Comparison of ENCODE assay signal across 26 mouse cellular contexts in genomic region chr14:73104913-73105312, GRCm38 (mm10). TPM values are rescaled to one million over a fixed set of nuclear protein-coding genes. Genes with fewer than 3 reads are reported as not detected.
DNase-seq lines count a peak whose midpoint lies in the region; ATAC-seq and TF ChIP-seq lines count a peak whose summit lies in the region.
"Had no signal": no experiment of that assay in that cellular context is flagged by ENCODE, and none has a peak within 500 bp of the region (broad histone marks: within the 10 kb centered on the region; RNA-seq: fewer than 3 reads in every experiment).

No protein-coding gene starts in this region.

- peak overlapping the region; percentile 60; the same call in 1 of the 2 replicates for H3K27ac ChIP-seq in intestine, postnatal 0 days (ENCODE audit: low read depth, low read length)
- no peak overlapping the region for H3K27ac ChIP-seq in intestine, embryonic 16.5 days (ENCODE audit: low read length)
- no peak overlapping the region for H3K27ac ChIP-seq in liver, adult 2 months (replicated peaks; ENCODE audit: insufficient read depth, low read depth, low read length)
- H3K27ac ChIP-seq in forebrain, embryonic 11.5 days (ENCODE audit: low read depth, low read length) = no peak overlapping the region
- H3K27ac ChIP-seq: forebrain, embryonic 10.5 days; gastrocnemius, adult 2 months; hindbrain, embryonic 12.5 days had no signal

- no peak for ATAC-seq in intestine, postnatal 0 days
- no peak for ATAC-seq in intestine, embryonic 16.5 days
- no peak for ATAC-seq in forebrain, embryonic 11.5 days (replicated peaks; ENCODE audit: low FRiP score)
- ATAC-seq: activated CD4-positive, CD25-positive, alpha-beta regulatory T cell, adult 4 months; forebrain, embryonic 14.5 days; forebrain, postnatal 0 days had no signal

- no peak for TF ChIP-seq POLR2A in liver, adult 2 months (IDR thresholded peaks at IDR 0.05; ENCODE audit: extremely low read depth, insufficient read depth, low read length)

- H3K36me3 ChIP-seq in intestine, postnatal 0 days (ENCODE audit: control insufficient read depth, insufficient read depth) = no peaks in the 10 kb centered on the region
- H3K36me3 ChIP-seq in intestine, embryonic 16.5 days (ENCODE audit: control insufficient read depth, insufficient read depth, low read length) = no peaks in the 10 kb centered on the region
- no peaks in the 10 kb centered on the region for H3K36me3 ChIP-seq in liver, adult 2 months (ENCODE audit: control insufficient read depth, insufficient read depth, low read length)
- H3K36me3 ChIP-seq in forebrain, embryonic 11.5 days (ENCODE audit: control insufficient read depth, insufficient read depth, low read length) = no peaks in the 10 kb centered on the region
- H3K36me3 ChIP-seq: forebrain, embryonic 10.5 days; hindbrain, embryonic 12.5 days had no signal

- 49% methylated on average over 6 of the region's 6 CpGs for WGBS in intestine, postnatal 0 days
- WGBS in intestine, embryonic 16.5 days = 56% methylated on average over 6 of the region's 6 CpGs
- WGBS in liver, adult 2 months = 63% methylated on average over 6 of the region's 6 CpGs
- WGBS in forebrain, embryonic 11.5 days = 83% methylated on average over 6 of the region's 6 CpGs

- H3K4me2 ChIP-seq in intestine, postnatal 0 days (replicated peaks; ENCODE audit: low read depth) = no peak overlapping the region
- H3K4me2 ChIP-seq in intestine, embryonic 16.5 days (ENCODE audit: low read depth, low read length) = no peak overlapping the region
- no peak overlapping the region for H3K4me2 ChIP-seq in forebrain, embryonic 11.5 days (ENCODE audit: low read depth, low read length, severe bottlenecking)
- H3K4me2 ChIP-seq: heart, embryonic 11.5 days; hindbrain, embryonic 12.5 days had no signal

- H3K9ac ChIP-seq in intestine, postnatal 0 days (ENCODE audit: low read depth, low read length) = no peak overlapping the region
- no peak overlapping the region for H3K9ac ChIP-seq in intestine, embryonic 16.5 days (ENCODE audit: low read depth, low read length)
- H3K9ac ChIP-seq in liver, adult 2 months (ENCODE audit: low read depth, low read length) = no peak overlapping the region
- H3K9ac ChIP-seq in forebrain, embryonic 11.5 days (ENCODE audit: low read length) = no peak overlapping the region
- H3K9ac ChIP-seq: forebrain, postnatal 0 days; hindbrain, embryonic 12.5 days had no signal

- no peak for TF ChIP-seq CTCF in intestine, postnatal 0 days (IDR thresholded peaks at IDR 0.05; ENCODE audit: low read depth)
- TF ChIP-seq CTCF in liver, adult 2 months (IDR thresholded peaks at IDR 0.05; ENCODE audit: low read depth, low read length) = no peak

- no peaks in the 10 kb centered on the region for H3K79me2 ChIP-seq in liver, adult 2 months (ENCODE audit: control insufficient read depth, insufficient read depth, low read length)

- no peaks in the 10 kb centered on the region for H3K27me3 ChIP-seq in intestine, postnatal 0 days (replicated peaks; ENCODE audit: control insufficient read depth, insufficient read depth, low read length)
- no peaks in the 10 kb centered on the region for H3K27me3 ChIP-seq in intestine, embryonic 16.5 days (replicated peaks; ENCODE audit: control insufficient read depth, insufficient read depth, low read length)
- H3K27me3 ChIP-seq in liver, adult 2 months (ENCODE audit: control insufficient read depth, insufficient read depth, low read length) = no peaks in the 10 kb centered on the region
- H3K27me3 ChIP-seq in forebrain, embryonic 11.5 days (ENCODE audit: control insufficient read depth, insufficient read depth, low read length) = no peaks in the 10 kb centered on the region

- no peaks in the 10 kb centered on the region for H3K9me3 ChIP-seq in intestine, postnatal 0 days (ENCODE audit: control insufficient read depth)
- no peaks in the 10 kb centered on the region for H3K9me3 ChIP-seq in intestine, embryonic 16.5 days (ENCODE audit: control insufficient read depth, low read length)
- H3K9me3 ChIP-seq in forebrain, embryonic 11.5 days (ENCODE audit: control insufficient read depth, low read length) = no peaks in the 10 kb centered on the region
- H3K9me3 ChIP-seq: forebrain, embryonic 10.5 days; hindbrain, embryonic 12.5 days had no signal

- peak; percentile 29 to 62 for DNase-seq in layer of hippocampus, postnatal 14 days (ENCODE audit: low spot score in 2 of 2)
- DNase-seq in layer of hippocampus, postnatal 10 days (ENCODE audit: low spot score in 2 of 2) = no peak
- DNase-seq in liver, adult 2 months (ENCODE audit: extremely low read depth, low read depth, low spot score) = peak; percentile 53
- DNase-seq in liver = no peak
- DNase-seq in brain, adult 2 months (ENCODE audit: low read depth, low spot score) = peak; percentile 28
- no peak for DNase-seq in forebrain, embryonic 11.5 days (ENCODE audit: low spot score)
- DNase-seq: adrenal gland, adult 8-10 months; adrenal gland, postnatal 25 days; cerebellum, adult 18-20 months; cerebellum, adult 9-10 months; cerebellum, postnatal 14 days; forebrain, postnatal 0 days; gastrocnemius, adult 2 months; gastrocnemius, postnatal 14 days had no signal

- peaks cover 18% of the 10 kb centered on the region; the same call in 1 of the 2 replicates for H3K4me1 ChIP-seq in intestine, postnatal 0 days (replicated peaks; ENCODE audit: control insufficient read depth, insufficient read depth, low read length)
- H3K4me1 ChIP-seq in intestine, embryonic 16.5 days (ENCODE audit: control insufficient read depth, insufficient read depth, low read length) = peaks cover 10% of the 10 kb centered on the region; the same call in 1 of the 2 replicates
- peaks cover 2% of the 10 kb centered on the region; the same call in 1 of the 2 replicates for H3K4me1 ChIP-seq in liver, adult 2 months (ENCODE audit: control insufficient read depth, insufficient read depth, low read length)
- no peaks in the 10 kb centered on the region for H3K4me1 ChIP-seq in forebrain, embryonic 11.5 days (replicated peaks; ENCODE audit: control insufficient read depth, insufficient read depth, low read length)
- H3K4me1 ChIP-seq: hindbrain, embryonic 12.5 days had no signal

- H3K4me3 ChIP-seq in intestine, postnatal 0 days (ENCODE audit: low read depth, low read length) = no peak overlapping the region
- no peak overlapping the region for H3K4me3 ChIP-seq in intestine, embryonic 16.5 days (ENCODE audit: low read length)
- no peak overlapping the region for H3K4me3 ChIP-seq in liver, adult 2 months (ENCODE audit: insufficient read depth, low read depth, low read length)
- H3K4me3 ChIP-seq in forebrain, embryonic 11.5 days (ENCODE audit: low read depth, low read length) = no peak overlapping the region
- H3K4me3 ChIP-seq: forebrain, embryonic 10.5 days; gastrocnemius, adult 2 months; hindbrain, embryonic 12.5 days had no signal

RNA-seq across cellular contexts. Expression of gene Rcbtb2, which starts 17.9 kb away (rescaled TPM):
- 31.8 and 32.2 TPM in 2 replicates for polyA plus RNA-seq in intestine, postnatal 0 days (2015; fragmentation: Nextera tagmentation; extraction: Ambion mirVana)
- 55.5 and 62.2 TPM in 2 replicates for polyA plus RNA-seq in intestine, embryonic 16.5 days (2015; fragmentation: Nextera tagmentation; extraction: Ambion mirVana)
- 10 to 100 TPM; 29.2 to 32.2 TPM for total RNA-seq in layer of hippocampus, postnatal 14 days (2021)
- 10 to 100 TPM; 33.0 to 33.1 TPM for total RNA-seq in layer of hippocampus, postnatal 10 days (2021)
- 30.3 and 32.6 TPM in 2 replicates for total RNA-seq in liver, adult 2 months (2014; rRNA removed)
- 26.0 and 28.0 TPM in 2 replicates for polyA plus RNA-seq in liver, adult 2 months (2012; rRNA removed)
- polyA plus RNA-seq in forebrain, embryonic 11.5 days (2014; fragmentation: Nextera tagmentation; extraction: Ambion mirVana) = 142 and 160 TPM in 2 replicates

RNA-seq across cellular contexts. Expression of gene Cysltr2, which starts 56.0 kb away (rescaled TPM):
- polyA plus RNA-seq in intestine, postnatal 0 days (2015; fragmentation: Nextera tagmentation; extraction: Ambion mirVana) = 0.30 and 0.41 TPM in 2 replicates
- polyA plus RNA-seq in intestine, embryonic 16.5 days (2015; fragmentation: Nextera tagmentation; extraction: Ambion mirVana) = 0.16 and 0.20 TPM in 2 replicates
- total RNA-seq in layer of hippocampus, postnatal 14 days (2021) = 1 to 10 TPM; 1.6 TPM
- total RNA-seq in layer of hippocampus, postnatal 10 days (2021) = 1 to 10 TPM; 2.1 to 2.3 TPM
- 1.1 and 1.3 TPM in 2 replicates for total RNA-seq in liver, adult 2 months (2014; rRNA removed)
- 0.21 and 0.77 TPM in 2 replicates for polyA plus RNA-seq in liver, adult 2 months (2012; rRNA removed)
- not detected in 2 replicates for polyA plus RNA-seq in forebrain, embryonic 11.5 days (2014; fragmentation: Nextera tagmentation; extraction: Ambion mirVana)
- total RNA-seq: gastrocnemius, adult 2 months; gastrocnemius, postnatal 14 days; gastrocnemius, postnatal 4 days; heart, postnatal 25 days had no signal
- polyA plus RNA-seq: embryonic facial prominence, embryonic 11.5 days; forebrain, embryonic 10.5 days; heart, embryonic 11.5 days; heart, embryonic 14.5 days; heart, postnatal 0 days; hindbrain, embryonic 12.5 days had no signal

Comparison
In these comparisons a context has a peak if more than half of its experiments do, and no peak if none do; other contexts are left out.
1. DNase-seq: peak in layer of hippocampus, postnatal 14 days (2 of 2), liver, adult 2 months (single experiment) and brain, adult 2 months (single experiment); none in layer of hippocampus, postnatal 10 days (0 of 2), liver (single experiment) and forebrain, embryonic 11.5 days (single experiment).